Mouse (Mus musculus) CD8-positive naive resting alpha-beta T cell, adult 57 days (primary cell): ENCODE measurements around the gene Bpifa6. TPM values are rescaled to one million over a fixed set of nuclear protein-coding genes. Genes with fewer than 3 reads are reported as not detected.

Source experiments
- total RNA-seq: library from RNA; stranded (reverse); gene quantifications from one replicate; pipeline ENCODE4 v1.2.4, GENCODE M21; 2023

Gene Bpifa6
- not detected for total RNA-seq

DNA sequence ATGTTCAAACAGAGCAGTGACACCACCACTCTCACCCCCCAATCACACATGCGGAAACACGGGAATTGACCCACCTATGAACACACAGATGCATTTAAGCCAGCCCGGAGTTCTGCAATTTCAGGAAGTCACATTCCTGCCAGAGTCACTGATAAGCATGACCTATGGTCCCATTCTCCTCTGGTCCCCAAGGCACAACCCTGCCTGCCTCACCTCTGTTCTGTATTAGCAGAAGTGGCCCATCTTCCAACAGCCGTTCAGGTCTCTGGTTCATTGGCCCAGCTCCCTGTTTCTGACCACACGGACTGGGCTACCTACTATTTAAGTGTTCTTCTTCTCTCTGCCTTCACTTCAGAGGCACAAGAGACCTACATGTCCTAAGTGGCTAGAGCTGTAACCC is at the start of gene Bpifa6:
TSS of gene Bpifa6 (plus strand) at position 364 of the 400 bp plus-strand sequence.

DNA sequence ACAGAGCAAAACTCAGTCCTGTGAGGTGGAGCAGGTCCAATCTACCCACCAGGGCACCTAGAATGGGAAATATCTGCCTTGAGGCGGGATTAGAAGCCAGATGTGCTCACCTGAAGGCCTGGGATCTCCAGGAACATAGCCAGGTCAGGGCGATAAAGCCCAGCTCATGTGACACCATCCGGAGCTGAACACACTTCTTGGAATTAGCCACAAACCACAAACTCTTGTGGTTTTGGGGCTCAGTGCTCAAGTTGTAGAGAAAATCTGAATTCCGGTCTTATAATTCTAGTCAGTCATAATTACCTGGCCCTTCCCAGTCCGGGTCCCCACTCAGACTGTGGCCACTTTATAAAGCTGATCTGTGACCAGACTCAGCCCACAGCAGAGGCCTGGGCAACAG is 36.9 kb upstream of the Bpifa6 start, which contains the start of gene Bpifb4:
TSS of gene Bpifb4 (plus strand) at position 370 of the 400 bp plus-strand sequence.

DNA sequence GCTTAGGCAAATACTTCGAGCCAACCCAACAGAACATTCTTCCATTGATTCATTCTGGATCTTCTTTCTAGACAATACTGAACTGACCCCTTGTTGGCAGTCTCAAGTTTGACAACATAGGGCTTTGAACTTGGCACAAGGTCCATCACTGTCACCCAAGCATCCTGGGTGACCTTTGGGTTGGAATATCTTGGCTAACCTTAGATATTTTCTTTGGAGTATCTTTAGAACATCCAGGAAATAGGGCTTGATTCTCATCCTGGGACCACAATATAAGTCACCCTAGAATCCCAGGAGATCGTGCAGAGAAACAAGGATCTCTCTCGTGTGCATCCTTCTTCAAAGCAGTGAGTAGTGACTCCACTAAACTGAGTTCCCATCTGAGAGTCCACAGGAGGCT is 33.2 kb downstream of the Bpifa6 start, which contains the start of gene Bpifa2:
TSS of gene Bpifa2 (plus strand) at position 301 of the 400 bp plus-strand sequence.

Other genes starting within 250 kb of the Bpifa6 start
- 127 TPM for gene Mapre1, start 233.7 kb upstream of the Bpifa6 start, total RNA-seq
- gene Efcab8, start 195.0 kb upstream of the Bpifa6 start, total RNA-seq, result 1.0 TPM
- gene Sun5, start 103.9 kb upstream of the Bpifa6 start, total RNA-seq, result not detected
- not detected for gene Bpifb2, start 99.9 kb upstream of the Bpifa6 start, total RNA-seq
- gene Bpifb6, start 74.6 kb upstream of the Bpifa6 start, total RNA-seq, result not detected
- not detected for gene Bpifb3, start 56.7 kb upstream of the Bpifa6 start, total RNA-seq
- gene Bpifb4, start 36.7 kb upstream of the Bpifa6 start, total RNA-seq, result not detected
- not detected for gene Bpifa2, start 33.3 kb downstream of the Bpifa6 start, total RNA-seq
- gene Bpifa3, start 155.4 kb downstream of the Bpifa6 start, total RNA-seq, result not detected
- gene Bpifa1, start 167.9 kb downstream of the Bpifa6 start, total RNA-seq, result not detected
- not detected for gene Bpifa5, start 187.7 kb downstream of the Bpifa6 start, total RNA-seq
- not detected for gene Bpifb1, start 215.9 kb downstream of the Bpifa6 start, total RNA-seq
- gene Bpifb5, start 248.8 kb downstream of the Bpifa6 start, total RNA-seq, result not detected